Mouse (Mus musculus): ENCODE data around the gene Atf5. TPM values are rescaled to one million over a fixed set of nuclear protein-coding genes. Genes with fewer than 3 reads are reported as not detected.

Gene Atf5
- total RNA-seq (2015; ENCODE audit: low replicate concordance), result 1.3 and 1.9 TPM in 2 replicates
- 2.1 and 2.5 TPM in 2 replicates for total RNA-seq (2017; ENCODE audit: low replicate concordance)

DNA sequence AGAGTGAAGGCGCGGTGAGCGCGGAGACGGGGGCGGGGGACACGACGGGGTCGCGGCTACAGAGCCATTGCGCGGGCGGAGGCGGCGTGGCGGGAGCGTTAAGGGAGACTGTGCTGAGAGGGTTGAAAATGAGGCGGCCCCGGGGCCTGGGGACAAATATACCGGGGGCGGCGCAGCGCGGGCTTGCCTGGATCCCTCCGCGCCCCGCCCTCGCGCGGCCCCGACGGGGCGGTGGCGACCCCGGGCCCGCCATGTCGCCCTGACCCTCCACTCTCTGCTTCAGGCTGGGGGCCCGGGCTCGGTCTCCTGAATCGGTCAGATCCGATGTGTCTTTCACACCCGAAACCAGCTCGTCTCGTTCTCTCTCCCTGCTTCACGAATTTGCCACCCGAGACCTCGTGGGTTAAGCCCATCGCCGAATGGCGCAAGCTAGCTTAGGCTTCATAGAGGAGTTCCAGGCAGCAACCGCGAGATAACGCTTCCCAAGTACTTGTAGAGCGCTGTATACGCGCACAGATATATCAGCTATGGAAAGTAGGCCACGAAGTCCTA is at the start of gene Atf5:
Gene Atf5, minus strand, starts transcription at position 189 of the 552 bp plus-strand sequence.
- peak; percentile 47 for ATAC-seq (replicated peaks; ENCODE audit: low FRiP score, poor library complexity, severe bottlenecking)

- ATAC-seq (replicated peaks; ENCODE audit: low FRiP score, poor library complexity, severe bottlenecking), result no peak
Measured at GRCm38 (mm10) chr7:44864595-44865542, 48.4 kb upstream of the Atf5 start.

DNA sequence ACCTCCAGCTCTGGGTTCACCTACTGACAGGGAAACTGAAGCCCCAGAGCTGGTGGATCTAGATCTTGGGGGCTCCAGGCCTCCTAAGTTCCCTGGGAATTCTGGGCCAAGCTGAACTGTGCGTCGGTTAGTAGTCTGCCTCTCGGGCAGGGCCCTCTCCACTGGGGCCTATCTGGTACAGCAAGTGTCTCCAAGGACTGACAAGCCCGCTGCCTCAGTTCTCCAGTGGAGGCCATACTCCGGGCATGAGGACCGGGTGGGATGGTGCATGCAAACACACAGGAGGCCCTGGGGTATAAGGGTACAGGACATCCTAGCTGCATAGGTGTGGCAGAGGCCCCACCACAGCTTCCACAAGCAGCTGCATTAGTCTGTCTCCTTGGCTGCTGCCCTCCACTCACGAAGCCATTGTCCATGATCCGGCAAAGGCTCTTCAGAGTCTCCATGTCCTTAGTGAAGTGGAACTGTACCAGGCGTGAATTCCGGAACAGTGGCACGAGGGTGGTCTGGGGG is 47.6 kb upstream of the Atf5 start:
- ATAC-seq (replicated peaks; ENCODE audit: low FRiP score, poor library complexity, severe bottlenecking), result no peak

- ATAC-seq (replicated peaks; ENCODE audit: low FRiP score, poor library complexity, severe bottlenecking), result no peak
Measured at GRCm38 (mm10) chr7:44863210-44863609, 46.8 kb upstream of the Atf5 start.

- ATAC-seq (replicated peaks; ENCODE audit: low FRiP score, poor library complexity, severe bottlenecking), result no peak
Measured at GRCm38 (mm10) chr7:44862434-44862833, 46.0 kb upstream of the Atf5 start.

DNA sequence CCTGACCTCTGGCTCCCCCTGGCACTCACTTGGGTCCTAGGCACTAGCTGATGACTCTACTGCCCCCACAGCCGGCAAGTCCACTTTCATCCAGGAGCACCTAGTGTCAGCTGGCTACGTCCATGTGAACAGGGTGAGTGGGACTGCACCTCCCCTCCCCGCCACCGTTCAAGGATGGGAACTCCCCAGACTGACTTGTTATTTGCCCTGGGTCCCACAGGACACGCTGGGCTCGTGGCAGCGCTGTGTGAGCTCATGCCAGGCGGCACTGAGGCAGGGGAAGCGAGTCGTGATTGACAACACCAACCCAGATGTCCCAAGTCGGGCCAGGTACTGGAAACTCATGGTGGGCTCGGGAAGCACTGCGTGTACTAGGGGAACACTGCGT is 45.0 kb upstream of the Atf5 start:
- ATAC-seq (replicated peaks; ENCODE audit: low FRiP score, poor library complexity, severe bottlenecking), result no peak

GRCm38 (mm10) chr7:44860576-44861428 is 44.3 kb upstream of the Atf5 start:
- peak; percentile 48 for ATAC-seq (replicated peaks; ENCODE audit: low FRiP score, poor library complexity, severe bottlenecking)

DNA sequence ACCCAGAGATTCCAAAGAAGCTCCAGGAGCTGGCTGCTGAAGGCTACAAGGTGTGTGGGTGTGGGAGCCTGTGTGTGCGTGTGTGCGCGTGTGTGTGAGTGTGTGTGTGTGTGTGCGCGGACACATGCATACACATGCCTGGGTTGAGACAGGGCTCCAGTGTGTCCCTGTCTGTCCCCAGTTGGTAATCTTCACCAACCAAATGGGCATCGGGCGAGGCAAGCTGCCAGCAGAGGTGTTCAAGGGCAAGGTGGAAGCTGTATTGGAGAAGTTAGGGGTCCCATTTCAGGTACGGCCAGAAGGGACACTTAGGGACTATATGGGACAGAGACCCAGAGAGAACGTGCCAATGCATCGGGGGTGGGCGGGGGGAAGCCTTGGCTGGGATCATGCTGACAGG is 43.4 kb upstream of the Atf5 start:
- no peak for ATAC-seq (replicated peaks; ENCODE audit: low FRiP score, poor library complexity, severe bottlenecking)

- ATAC-seq (replicated peaks; ENCODE audit: low FRiP score, poor library complexity, severe bottlenecking), result peak; percentile 44; the same call in 1 of the 2 replicates
Measured at GRCm38 (mm10) chr7:44857905-44858304, 41.4 kb upstream of the Atf5 start.

DNA sequence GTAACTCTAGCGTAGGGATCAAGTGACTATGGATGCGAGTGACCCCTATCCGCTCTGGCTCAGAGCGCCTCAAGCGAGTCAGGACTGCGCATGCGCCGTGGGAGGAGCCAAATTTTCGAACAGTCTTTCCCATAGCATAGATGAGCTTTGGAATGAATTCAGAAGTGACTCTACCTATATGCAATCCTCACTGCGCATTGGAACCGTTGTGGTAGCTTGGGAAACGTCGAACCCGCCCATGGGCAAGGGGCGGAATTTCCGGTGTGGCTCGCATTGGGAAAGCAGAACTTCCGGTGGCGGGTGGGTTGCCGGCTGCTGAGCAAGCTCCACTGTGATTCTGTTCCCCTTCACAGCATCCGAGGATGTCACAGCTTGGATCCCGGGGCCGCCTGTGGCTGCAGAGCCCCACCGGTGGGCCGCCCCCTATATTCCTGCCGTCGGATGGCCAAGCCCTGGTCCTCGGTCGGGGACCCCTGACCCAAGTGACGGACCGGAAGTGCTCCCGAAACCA is 40.6 kb upstream of the Atf5 start, which contains the start of gene Pnkp:
Gene Pnkp, plus strand, starts transcription at position 98 of the 511 bp plus-strand sequence.
- ATAC-seq (replicated peaks; ENCODE audit: low FRiP score, poor library complexity, severe bottlenecking), result peak; percentile 41

- no peak for ATAC-seq (replicated peaks; ENCODE audit: low FRiP score, poor library complexity, severe bottlenecking)
Measured at GRCm38 (mm10) chr7:44856265-44856916, 39.9 kb upstream of the Atf5 start.

DNA sequence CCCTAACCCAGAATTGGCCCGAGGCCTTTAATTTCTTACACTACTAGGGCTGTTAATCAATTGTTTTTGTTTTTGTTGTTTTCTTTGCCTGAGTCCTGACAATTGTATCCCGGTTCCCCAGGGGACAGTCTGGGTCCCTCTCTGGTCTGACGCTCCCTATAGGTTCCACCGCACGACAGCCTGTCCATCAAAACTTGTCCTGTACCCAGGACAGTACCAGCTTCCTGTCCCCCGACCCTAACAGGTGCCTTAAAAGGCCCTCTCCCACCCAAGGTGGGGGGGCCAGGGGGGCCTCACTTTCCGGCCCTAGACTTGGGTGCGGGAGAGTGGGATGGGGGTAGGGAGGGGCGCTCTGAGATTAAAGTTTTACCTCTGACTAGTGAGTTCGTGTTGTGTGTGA is 38.6 kb upstream of the Atf5 start:
- no peak for ATAC-seq (replicated peaks; ENCODE audit: low FRiP score, poor library complexity, severe bottlenecking)

- ATAC-seq (replicated peaks; ENCODE audit: low FRiP score, poor library complexity, severe bottlenecking), result peak; percentile 57
Measured at GRCm38 (mm10) chr7:44854356-44855031, 38.0 kb upstream of the Atf5 start.

DNA sequence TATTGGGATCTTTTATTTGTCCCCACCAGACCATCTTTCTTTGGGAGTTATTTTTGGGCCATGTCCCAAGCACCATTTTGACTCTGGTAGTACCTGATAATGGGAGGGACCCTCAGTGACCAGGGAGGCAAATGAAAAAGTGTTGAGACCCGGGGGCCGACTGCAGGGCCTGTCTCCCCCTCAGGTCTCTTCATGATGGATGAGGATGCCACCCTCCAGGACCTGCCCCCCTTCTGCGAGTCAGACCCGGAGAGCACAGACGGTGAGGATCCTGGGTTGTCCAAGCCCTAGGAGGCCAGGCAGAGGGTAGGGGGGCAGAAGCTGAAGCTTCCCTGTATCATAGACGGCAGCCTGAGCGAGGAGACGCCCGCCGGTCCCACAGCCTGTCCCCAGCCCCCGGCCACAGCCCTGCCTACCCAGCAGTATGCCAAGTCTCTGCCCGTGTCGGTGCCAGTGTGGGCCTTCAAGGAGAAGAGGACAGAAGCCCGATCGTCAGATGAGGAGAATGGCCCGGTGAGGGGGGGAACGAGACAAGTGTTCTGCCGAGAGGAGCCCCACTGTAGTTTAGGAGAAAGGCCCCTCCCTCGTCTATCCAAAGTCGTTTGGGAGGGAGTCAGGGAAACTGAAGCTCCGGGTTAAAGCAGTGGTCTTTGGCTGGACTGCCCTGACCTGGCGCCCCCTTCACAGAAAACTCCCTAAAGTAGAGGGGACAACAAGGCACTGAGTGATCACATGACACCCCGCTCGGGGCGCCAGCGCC is 37.3 kb upstream of the Atf5 start:
- 0 out of 2 replicates have a peak, but pooled peaks have one; percentile 3 for ATAC-seq (replicated peaks; ENCODE audit: low FRiP score, poor library complexity, severe bottlenecking)

DNA sequence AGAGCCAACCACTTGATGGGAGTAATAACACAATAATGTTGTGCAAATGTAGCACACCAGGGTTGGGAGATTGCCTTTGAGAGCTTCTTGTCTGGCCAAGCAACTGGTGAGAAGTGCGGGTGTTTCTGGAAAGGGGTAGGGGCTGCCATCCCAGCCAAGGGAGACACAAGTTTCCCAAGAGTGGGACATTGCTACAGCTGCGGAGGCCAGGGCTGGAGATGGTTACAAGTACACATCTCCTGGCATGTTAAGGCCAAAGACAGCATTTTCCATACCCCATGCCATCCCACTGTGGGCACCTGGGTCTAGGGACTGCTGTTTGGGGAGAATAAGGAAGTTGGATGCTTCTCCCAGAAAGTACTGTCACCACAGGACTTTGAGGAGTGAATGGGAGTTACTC is 36.6 kb upstream of the Atf5 start:
- ATAC-seq (replicated peaks; ENCODE audit: low FRiP score, poor library complexity, severe bottlenecking), result no peak

DNA sequence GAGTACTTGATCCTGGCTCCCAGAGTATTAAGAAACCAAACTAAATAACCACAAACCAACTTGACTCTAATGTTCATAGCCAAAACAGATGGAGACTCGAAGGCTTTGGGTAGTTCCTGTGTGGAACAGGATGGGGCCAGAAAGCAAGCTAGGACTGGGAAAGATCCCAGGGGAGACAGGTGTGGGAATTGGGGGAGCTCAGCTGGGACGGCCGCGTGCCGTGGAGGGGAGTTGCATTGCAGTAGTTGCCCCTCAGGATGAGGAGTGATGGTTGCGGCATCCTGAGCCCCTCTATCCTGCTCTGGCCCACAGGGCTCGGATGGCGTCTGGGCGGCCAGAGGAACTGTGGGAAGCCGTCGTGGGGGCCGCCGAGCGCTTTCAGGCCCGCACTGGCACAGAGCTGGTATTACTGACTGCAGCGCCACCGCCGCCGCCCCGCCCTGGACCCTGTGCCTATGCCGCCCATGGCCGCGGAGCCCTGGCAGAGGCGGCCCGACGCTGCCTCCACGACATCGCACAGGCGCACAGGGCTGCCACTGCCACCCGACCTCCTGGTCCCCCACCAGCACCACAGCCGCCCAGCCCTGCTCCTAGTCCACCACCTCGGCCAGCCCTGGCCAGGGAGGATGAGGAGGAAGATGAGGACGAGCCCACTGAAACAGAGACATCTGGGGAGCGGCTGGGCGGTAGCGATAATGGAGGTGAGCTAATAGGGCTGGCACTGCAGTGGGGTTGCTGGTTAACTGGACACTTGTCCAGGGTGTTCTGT is 36.0 kb upstream of the Atf5 start:
- ATAC-seq (replicated peaks; ENCODE audit: low FRiP score, poor library complexity, severe bottlenecking), result no peak

- ATAC-seq (replicated peaks; ENCODE audit: low FRiP score, poor library complexity, severe bottlenecking), result no peak
Measured at GRCm38 (mm10) chr7:44851625-44852234, 35.3 kb upstream of the Atf5 start.

All from erythroblast, adult 5-6 weeks (primary cell).